20 mouse cellular contexts compared by ENCODE assay signal in the genomic region with DNA sequence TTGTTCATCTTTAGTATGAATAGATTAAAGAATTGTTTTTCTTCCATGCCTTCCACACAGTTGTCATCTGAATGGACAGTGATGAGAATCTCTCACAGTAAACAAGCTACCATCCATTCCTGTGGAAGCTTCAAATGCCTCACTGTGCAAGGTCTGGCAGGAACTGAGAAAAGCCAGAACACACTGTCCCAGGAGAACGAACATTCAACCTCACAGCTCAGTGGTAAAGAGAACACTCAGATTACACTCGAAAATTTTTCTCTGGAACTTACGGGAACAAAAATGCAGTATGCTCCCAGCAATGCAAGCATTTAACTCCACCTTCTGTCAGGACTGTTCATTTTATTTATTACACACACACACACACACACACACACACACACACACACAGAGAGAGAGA. TPM values are rescaled to one million over a fixed set of nuclear protein-coding genes. Genes with fewer than 3 reads are reported as not detected.
DNase-seq lines count a peak whose midpoint lies in the region; ATAC-seq and TF ChIP-seq lines count a peak whose summit lies in the region.
"Had no signal": no experiment of that assay in that cellular context is flagged by ENCODE, and none has a peak within 500 bp of the region (broad histone marks: within the 10 kb centered on the region; RNA-seq: fewer than 3 reads in every experiment).

No protein-coding gene starts in this region.

- no peaks in the 10 kb centered on the region for H3K9me3 ChIP-seq in intestine, embryonic 14.5 days (ENCODE audit: control insufficient read depth, low read length)
- H3K9me3 ChIP-seq in intestine, postnatal 0 days (ENCODE audit: control insufficient read depth) = no peaks in the 10 kb centered on the region
- H3K9me3 ChIP-seq in intestine, embryonic 15.5 days = no peaks in the 10 kb centered on the region
- no peaks in the 10 kb centered on the region for H3K9me3 ChIP-seq in stomach, postnatal 0 days (ENCODE audit: control insufficient read depth, low read length)
- H3K9me3 ChIP-seq: embryonic facial prominence, embryonic 15.5 days; neural tube, embryonic 13.5 days had no signal

- no peak overlapping the region for H3K4me3 ChIP-seq in intestine, embryonic 14.5 days (ENCODE audit: low read depth, low read length)
- H3K4me3 ChIP-seq in intestine, postnatal 0 days (ENCODE audit: low read depth, low read length) = no peak overlapping the region
- no peak overlapping the region for H3K4me3 ChIP-seq in intestine, embryonic 15.5 days (replicated peaks)
- no peak overlapping the region for H3K4me3 ChIP-seq in stomach, postnatal 0 days (ENCODE audit: low read depth, low read length)
- H3K4me3 ChIP-seq: embryonic facial prominence, embryonic 15.5 days; forebrain, embryonic 12.5 days; neural tube, embryonic 13.5 days had no signal

- peak; percentile 81 for DNase-seq in heart, adult 11 months
- no peak for DNase-seq in heart, adult 8-10 months (ENCODE audit: low spot score)
- DNase-seq in intestine, embryonic 14.5 days (ENCODE audit: low spot score) = no peak
- DNase-seq in stomach, postnatal 0 days (ENCODE audit: low spot score) = no peak
- no peak for DNase-seq in lung, postnatal 10 days
- no peak for DNase-seq in adrenal gland, postnatal 14 days
- DNase-seq: adrenal gland, postnatal 10 days; cerebellum, adult 8-10 months; gastrocnemius, postnatal 25 days; kidney, adult 11 months; lung, postnatal 36 days; thymus, postnatal 4 days had no signal

- no peaks in the 10 kb centered on the region; the same call in 1 of the 2 replicates for H3K36me3 ChIP-seq in intestine, embryonic 14.5 days (ENCODE audit: control insufficient read depth, insufficient read depth, low read length)
- no peaks in the 10 kb centered on the region for H3K36me3 ChIP-seq in intestine, postnatal 0 days (ENCODE audit: control insufficient read depth, insufficient read depth)
- H3K36me3 ChIP-seq in intestine, embryonic 15.5 days = no peaks in the 10 kb centered on the region
- H3K36me3 ChIP-seq in stomach, postnatal 0 days (ENCODE audit: control insufficient read depth, insufficient read depth, low read length) = no peaks in the 10 kb centered on the region
- H3K36me3 ChIP-seq: embryonic facial prominence, embryonic 15.5 days; forebrain, embryonic 12.5 days; neural tube, embryonic 13.5 days had no signal

- TF ChIP-seq EP300 in stomach, postnatal 0 days (optimal IDR thresholded peaks at IDR 0.05) = no peak

- 36% methylated on average over 3 of the region's 3 CpGs for WGBS in intestine, embryonic 14.5 days
- 52% methylated on average over 3 of the region's 3 CpGs for WGBS in intestine, postnatal 0 days
- 29% methylated on average over 3 of the region's 3 CpGs for WGBS in intestine, embryonic 15.5 days
- WGBS in stomach, postnatal 0 days = 35% methylated on average over 3 of the region's 3 CpGs

- peak overlapping the region; percentile 24 for H3K27ac ChIP-seq in intestine, embryonic 14.5 days (ENCODE audit: low read depth)
- H3K27ac ChIP-seq in intestine, postnatal 0 days (ENCODE audit: low read depth, low read length) = no peak overlapping the region
- H3K27ac ChIP-seq in intestine, embryonic 15.5 days = peak overlapping the region; percentile 18
- H3K27ac ChIP-seq in stomach, postnatal 0 days (replicated peaks) = peak overlapping the region; percentile 67
- H3K27ac ChIP-seq: embryonic facial prominence, embryonic 15.5 days; forebrain, embryonic 12.5 days; kidney, postnatal 0 days; neural tube, embryonic 13.5 days had no signal

- ATAC-seq in intestine, embryonic 14.5 days (replicated peaks; ENCODE audit: low FRiP score, low TSS enrichment, low read depth) = no peak
- no peak for ATAC-seq in intestine, postnatal 0 days
- no peak for ATAC-seq in intestine, embryonic 15.5 days
- no peak for ATAC-seq in stomach, postnatal 0 days (ENCODE audit: low FRiP score, low TSS enrichment)

- no peak for TF ChIP-seq CTCF in intestine, postnatal 0 days (IDR thresholded peaks at IDR 0.05; ENCODE audit: low read depth)
- no peak for TF ChIP-seq CTCF in stomach, postnatal 0 days (IDR thresholded peaks at IDR 0.05; ENCODE audit: low read depth)

- H3K4me1 ChIP-seq in intestine, embryonic 14.5 days (replicated peaks; ENCODE audit: control insufficient read depth, insufficient read depth, low read length) = peaks cover 49% of the 10 kb centered on the region
- H3K4me1 ChIP-seq in intestine, postnatal 0 days (replicated peaks; ENCODE audit: control insufficient read depth, insufficient read depth, low read length) = 0 out of 2 replicates have a peak, but pooled peaks cover 7% of the 10 kb centered on the region
- peaks cover 26% of the 10 kb centered on the region for H3K4me1 ChIP-seq in intestine, embryonic 15.5 days (replicated peaks)
- H3K4me1 ChIP-seq in stomach, postnatal 0 days (replicated peaks; ENCODE audit: control insufficient read depth, insufficient read depth) = peaks cover 6% of the 10 kb centered on the region; the same call in 1 of the 2 replicates
- H3K4me1 ChIP-seq: neural tube, embryonic 13.5 days had no signal

- no peak overlapping the region for H3K4me2 ChIP-seq in intestine, embryonic 14.5 days (ENCODE audit: low read length)
- H3K4me2 ChIP-seq in intestine, postnatal 0 days (replicated peaks; ENCODE audit: low read depth) = no peak overlapping the region
- no peak overlapping the region for H3K4me2 ChIP-seq in intestine, embryonic 15.5 days (replicated peaks)
- H3K4me2 ChIP-seq in stomach, postnatal 0 days (replicated peaks; ENCODE audit: low read depth) = no peak overlapping the region
- H3K4me2 ChIP-seq: embryonic facial prominence, embryonic 15.5 days; forebrain, embryonic 12.5 days; neural tube, embryonic 13.5 days had no signal

- H3K9ac ChIP-seq in intestine, embryonic 14.5 days (ENCODE audit: low read length) = no peak overlapping the region
- no peak overlapping the region for H3K9ac ChIP-seq in intestine, postnatal 0 days (ENCODE audit: low read depth, low read length)
- H3K9ac ChIP-seq in intestine, embryonic 15.5 days = no peak overlapping the region
- no peak overlapping the region for H3K9ac ChIP-seq in stomach, postnatal 0 days (ENCODE audit: low read length)
- H3K9ac ChIP-seq: embryonic facial prominence, embryonic 15.5 days; forebrain, embryonic 12.5 days; neural tube, embryonic 13.5 days had no signal

- no peaks in the 10 kb centered on the region for H3K27me3 ChIP-seq in intestine, embryonic 14.5 days (replicated peaks; ENCODE audit: control insufficient read depth, insufficient read depth, low read length)
- H3K27me3 ChIP-seq in intestine, postnatal 0 days (replicated peaks; ENCODE audit: control insufficient read depth, insufficient read depth, low read length) = no peaks in the 10 kb centered on the region
- H3K27me3 ChIP-seq in intestine, embryonic 15.5 days (replicated peaks) = no peaks in the 10 kb centered on the region
- H3K27me3 ChIP-seq in stomach, postnatal 0 days (ENCODE audit: control insufficient read depth, insufficient read depth, low read length) = no peaks in the 10 kb centered on the region
- H3K27me3 ChIP-seq: CH12.LX; embryonic facial prominence, embryonic 15.5 days; neural tube, embryonic 13.5 days had no signal

RNA-seq across cellular contexts. Expression of a gene that starts 13.2 kb away (rescaled TPM):
- 10 to 100 TPM; 38.5 to 48.2 (median 44.6) TPM for total RNA-seq in heart, adult 8-10 months (2022)
- 24.4 and 28.7 TPM in 2 replicates for polyA plus RNA-seq in intestine, embryonic 14.5 days (2014; fragmentation: Nextera tagmentation; extraction: Ambion mirVana)
- 7.0 and 7.5 TPM in 2 replicates for polyA plus RNA-seq in intestine, postnatal 0 days (2015; fragmentation: Nextera tagmentation; extraction: Ambion mirVana)
- 14.4 and 16.3 TPM in 2 replicates for polyA plus RNA-seq in intestine, embryonic 15.5 days (2015; fragmentation: Nextera tagmentation; extraction: Ambion mirVana)
- 10.6 and 11.9 TPM in 2 replicates for polyA plus RNA-seq in stomach, postnatal 0 days (2015; fragmentation: Nextera tagmentation; extraction: Ambion mirVana)
- total RNA-seq in adrenal gland, postnatal 14 days (2021) = 144 and 161 TPM in 2 replicates

RNA-seq across cellular contexts. Expression of a gene that starts 54.8 kb away (rescaled TPM):
- total RNA-seq in heart, adult 8-10 months (2022) = under 1 TPM; 0.11 to 0.52 (median 0.41) TPM
- polyA plus RNA-seq in intestine, embryonic 14.5 days (2014; fragmentation: Nextera tagmentation; extraction: Ambion mirVana) = 1.6 and 1.7 TPM in 2 replicates
- 0.78 and 1.2 TPM in 2 replicates for polyA plus RNA-seq in intestine, postnatal 0 days (2015; fragmentation: Nextera tagmentation; extraction: Ambion mirVana)
- 1.1 and 1.2 TPM in 2 replicates for polyA plus RNA-seq in intestine, embryonic 15.5 days (2015; fragmentation: Nextera tagmentation; extraction: Ambion mirVana)
- 1.1 and 1.3 TPM in 2 replicates for polyA plus RNA-seq in stomach, postnatal 0 days (2015; fragmentation: Nextera tagmentation; extraction: Ambion mirVana)
- 3.5 and 4.5 TPM in 2 replicates for total RNA-seq in adrenal gland, postnatal 14 days (2021)
- total RNA-seq: common myeloid progenitor, adult 5-6 weeks had no signal
